Mouse (Mus musculus) hindbrain, postnatal 0 days (tissue): ENCODE data around the gene Clpb. TPM values are rescaled to one million over a fixed set of nuclear protein-coding genes. Genes with fewer than 3 reads are reported as not detected.

Experiments
- ATAC-seq: fragments of 200-750 bp; cut with Nextera tagmentation; 2 replicates; pipeline ENCODE4 v1.8.0; 2017; ENCODE audit warnings: mild to moderate bottlenecking, moderate TSS enrichment, moderate library complexity
- DNase-seq: peaks from one replicate; pipeline ENCODE4 v3.0.0-alpha.2; 2015; ENCODE audit warnings: low spot score
- H3K27ac ChIP-seq: fragments of 300-500 bp; sonication (generic); 2 replicates; pipeline ENCODE4 v1.5.1; 2014; ENCODE audit warnings: mild to moderate bottlenecking
- H3K27me3 ChIP-seq: fragments of 300-500 bp; sonication (generic); 2 replicates; pipeline ENCODE4 v1.6.1; 2014; ENCODE audit warnings: low read length, mixed read lengths; ENCODE audit not compliant: insufficient read depth
- H3K36me3 ChIP-seq: fragments of 300-500 bp; sonication (generic); 2 replicates; pipeline ENCODE4 v1.6.1; 2014; ENCODE audit warnings: low read length, mixed read lengths; ENCODE audit not compliant: insufficient read depth
- H3K4me1 ChIP-seq: fragments of 300-500 bp; sonication (generic); 2 replicates; pipeline ENCODE4 v1.6.1; 2014; ENCODE audit warnings: antibody characterized with exemption, low read length, mixed read lengths; ENCODE audit not compliant: insufficient read depth
- H3K4me2 ChIP-seq: fragments of 300-500 bp; sonication (generic); 2 replicates; pipeline ENCODE4 v1.6.1; 2014; ENCODE audit warnings: low read depth, mild to moderate bottlenecking, low read length, moderate library complexity, mixed read lengths
- H3K4me3 ChIP-seq: fragments of 300-500 bp; sonication (generic); 2 replicates; pipeline ENCODE4 v1.5.1; 2014; ENCODE audit warnings: low read length
- H3K9ac ChIP-seq: fragments of 300-500 bp; sonication (generic); replicated peaks from 2 replicates; pipeline ENCODE4 v1.6.1; 2014; ENCODE audit warnings: mild to moderate bottlenecking, low read length, moderate library complexity, mixed read lengths
- H3K9me3 ChIP-seq: fragments of 300-500 bp; sonication (generic); 2 replicates; pipeline ENCODE4 v1.6.1; 2016; ENCODE audit warnings: low read length, mixed read lengths
- CTCF ChIP-seq: IDR thresholded peaks from 2 replicates; pipeline ENCODE4 v1.5.1; 2016; ENCODE audit warnings: antibody characterized with exemption, control low read depth, low read depth
- WGBS: fragments of 180-500 bp; shearing (Covaris S2); extraction: QIAGEN DNeasy Blood & Tissue Kit; methylation state at CpG from one replicate; pipeline ENCODE4 v1.1.7; 2014; 5-methylcytosine and 5-hydroxymethylcytosine counted together
- polyA plus RNA-seq: library from polyadenylated mRNA; unstranded; fragments of >200 nt; fragmentation: Nextera tagmentation; extraction: Ambion mirVana; gene quantifications from 2 replicates; pipeline ENCODE4 v1.2.1, GENCODE M21; 2015
- total RNA-seq: library from RNA; depleted of rRNA; stranded (reverse); fragments of >200 nt; gene quantifications from 2 replicates; pipeline ENCODE4 v1.2.3, GENCODE M21; 2014

Gene Clpb
- total and polyA plus RNA-seq, 2 experiments from 2014 or later = 36.6 to 67.4 TPM

DNA sequence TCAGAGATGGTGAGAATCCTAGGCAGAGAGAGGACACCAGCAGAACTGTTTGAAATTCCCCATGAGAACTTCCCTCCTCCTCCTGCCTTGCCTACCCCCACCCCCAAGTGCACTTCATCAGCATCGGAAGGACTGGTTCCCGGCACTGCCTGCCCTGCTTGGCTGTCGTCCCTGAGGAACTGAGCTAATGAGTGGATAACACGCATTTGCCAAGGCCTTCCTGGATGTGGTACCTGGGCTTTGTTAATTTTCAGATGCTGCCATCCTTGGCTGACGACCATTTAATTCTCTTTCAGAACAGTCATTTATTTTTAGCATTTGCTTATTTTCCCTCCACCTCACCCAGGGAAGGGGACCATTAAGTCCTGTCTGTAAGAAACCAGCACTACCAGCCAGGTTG, 32.0 kb downstream of the Clpb start:
- WGBS = 42% methylated on average over 5 of the region's 5 CpGs
- H3K9ac ChIP-seq = no peak overlapping the region
- H3K9me3 ChIP-seq = no peaks in the 10 kb centered on the region
- H3K4me2 ChIP-seq = no peak overlapping the region
- H3K36me3 ChIP-seq = no peaks in the 10 kb centered on the region
- no peak overlapping the region for H3K27ac ChIP-seq
- DNase-seq = no peak
- no peak for TF ChIP-seq CTCF
- H3K4me1 ChIP-seq = 0 out of 2 replicates have a peak, but pooled peaks cover 6% of the 10 kb centered on the region
- H3K27me3 ChIP-seq = no peaks in the 10 kb centered on the region
- H3K4me3 ChIP-seq = no peak overlapping the region
- no peak for ATAC-seq

DNA sequence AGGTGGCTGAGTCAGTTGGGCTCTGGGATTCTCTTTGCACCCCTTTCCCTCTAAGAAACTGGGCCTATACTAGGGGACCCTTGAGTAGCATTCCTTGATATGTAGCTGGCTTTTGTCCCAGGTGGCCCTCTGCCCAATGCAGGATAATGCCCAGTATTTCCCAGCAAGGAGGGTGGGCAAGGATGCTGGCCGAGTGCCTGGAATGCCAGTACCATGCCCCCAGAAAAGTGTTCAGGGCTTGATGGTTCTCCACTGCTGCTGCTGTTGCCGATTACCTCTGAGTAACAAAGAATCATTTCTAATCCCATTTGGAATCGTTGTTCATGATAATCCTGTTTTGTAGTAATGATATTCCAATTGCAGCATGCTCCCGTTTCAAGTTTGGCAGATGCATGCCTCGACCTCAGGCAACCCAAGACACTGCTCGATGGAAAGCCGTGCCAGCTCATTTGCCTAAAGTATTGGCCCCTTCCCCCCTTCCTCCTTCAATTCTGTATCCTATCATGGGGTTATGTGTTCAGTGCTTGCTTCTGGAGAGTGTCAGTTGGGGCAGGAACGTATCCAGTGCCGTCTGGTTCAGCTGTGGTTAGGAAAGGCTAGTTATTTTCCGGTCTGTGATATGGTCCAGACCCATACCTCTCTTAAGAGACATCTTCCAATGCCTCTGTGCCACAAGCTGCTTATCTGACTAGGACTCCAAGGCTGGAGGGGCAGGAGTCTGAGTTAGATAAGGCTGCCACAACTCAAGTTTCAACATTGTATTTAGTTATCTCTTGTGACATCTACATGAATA, 33.7 kb downstream of the Clpb start:
- DNase-seq (peak; percentile 63), ATAC-seq (peak; percentile 49)
- no peaks in the 10 kb centered on the region for H3K27me3 ChIP-seq
- H3K27ac ChIP-seq = no peak overlapping the region
- no peaks in the 10 kb centered on the region for H3K36me3 ChIP-seq
- TF ChIP-seq CTCF = no peak
- WGBS = 34% methylated on average over 10 of the region's 10 CpGs
- no peak overlapping the region for H3K4me3 ChIP-seq
- 0 out of 2 replicates have a peak, but pooled peaks cover 6% of the 10 kb centered on the region for H3K4me1 ChIP-seq
- no peak overlapping the region for H3K9ac ChIP-seq
- H3K9me3 ChIP-seq = no peaks in the 10 kb centered on the region
- no peak overlapping the region for H3K4me2 ChIP-seq

DNA sequence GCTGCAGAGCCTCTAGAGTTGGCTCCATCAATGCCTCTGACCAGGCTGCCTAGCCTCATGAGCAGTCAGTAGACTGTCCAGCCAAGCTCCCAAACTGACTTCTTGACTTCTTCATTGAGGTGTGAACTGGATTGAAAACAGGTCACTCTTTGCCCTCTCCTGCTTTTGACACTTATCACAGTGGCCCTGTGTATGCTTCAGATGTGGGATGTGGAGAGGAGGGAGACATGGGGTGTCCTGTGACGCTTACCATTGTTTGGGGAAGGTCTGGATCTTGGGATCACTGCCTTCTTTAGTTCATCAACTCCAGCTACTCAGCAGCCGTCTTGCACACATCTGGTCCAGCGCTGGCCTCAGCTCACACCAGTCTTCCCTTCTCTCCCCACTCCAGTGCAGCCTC, 36.9 kb downstream of the Clpb start:
- Histone ChIP-seq H3K9ac (no peak overlapping the region), H3K4me1 (0 out of 2 replicates have a peak, but pooled peaks cover 6% of the 10 kb centered on the region), H3K36me3 (no peaks in the 10 kb centered on the region), H3K27ac (no peak overlapping the region), H3K4me2 (no peak overlapping the region), H3K27me3 (no peaks in the 10 kb centered on the region), H3K9me3 (no peaks in the 10 kb centered on the region), H3K4me3 (no peak overlapping the region)
- TF ChIP-seq CTCF = no peak
- WGBS = 71% methylated on average over 3 of the region's 3 CpGs
- DNase-seq (no peak), ATAC-seq (no peak)

DNA sequence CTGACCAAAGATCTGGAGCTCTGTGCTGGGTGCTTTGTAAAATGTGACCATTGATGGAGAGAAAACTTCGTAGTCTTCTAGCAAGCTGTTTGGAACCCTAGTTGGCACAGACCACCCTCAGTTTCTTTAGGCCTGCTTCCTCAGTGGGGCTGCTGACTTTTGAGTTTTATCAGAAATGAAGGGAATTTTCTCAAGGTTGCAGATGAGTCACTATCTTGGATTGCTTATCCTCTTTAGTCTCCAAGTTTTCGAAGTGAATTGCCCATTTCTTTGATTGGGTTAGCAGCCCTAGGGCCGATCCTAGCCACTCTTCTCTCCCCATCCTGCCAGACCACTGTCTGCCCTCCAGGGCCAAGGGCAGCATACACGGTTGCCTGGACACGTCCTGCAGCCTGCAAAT, 39.3 kb downstream of the Clpb start:
- H3K9me3 ChIP-seq = no peaks in the 10 kb centered on the region
- no peaks in the 10 kb centered on the region for H3K4me1 ChIP-seq
- no peak overlapping the region for H3K4me3 ChIP-seq
- WGBS = 79% methylated on average over 5 of the region's 5 CpGs
- H3K9ac ChIP-seq = no peak overlapping the region
- no peaks in the 10 kb centered on the region for H3K27me3 ChIP-seq
- ATAC-seq (no peak), DNase-seq (no peak)
- no peak overlapping the region for H3K27ac ChIP-seq
- H3K36me3 ChIP-seq = no peaks in the 10 kb centered on the region
- no peak overlapping the region for H3K4me2 ChIP-seq
- no peak for TF ChIP-seq CTCF

DNA sequence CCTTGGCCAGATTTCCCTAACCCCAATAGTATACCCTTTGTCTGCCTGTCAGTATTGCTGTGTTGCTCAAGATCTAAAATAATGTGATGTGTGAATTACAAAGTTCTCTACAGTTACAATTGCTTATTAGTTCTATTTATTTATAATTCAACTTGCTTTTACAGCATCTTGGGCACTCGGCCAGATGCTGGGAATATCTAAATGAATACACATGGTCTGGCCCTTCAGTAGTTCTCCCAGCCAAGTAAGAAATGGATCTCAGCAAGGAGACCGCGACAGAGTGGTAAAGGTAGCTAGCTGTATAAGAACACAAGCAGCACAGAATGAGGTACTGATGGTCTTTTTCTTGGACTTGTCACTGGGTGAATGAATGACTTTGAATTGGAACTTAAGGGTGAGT, 46.2 kb downstream of the Clpb start:
- H3K36me3 ChIP-seq = no peaks in the 10 kb centered on the region
- WGBS = 88% methylated on average over 3 of the region's 3 CpGs
- H3K27ac ChIP-seq = no peak overlapping the region
- no peak for DNase-seq
- no peak overlapping the region for H3K4me2 ChIP-seq
- H3K9ac ChIP-seq = no peak overlapping the region
- no peak for TF ChIP-seq CTCF
- H3K9me3 ChIP-seq = no peaks in the 10 kb centered on the region
- no peak for ATAC-seq
- H3K27me3 ChIP-seq = no peaks in the 10 kb centered on the region
- H3K4me1 ChIP-seq = no peaks in the 10 kb centered on the region
- no peak overlapping the region for H3K4me3 ChIP-seq

DNA sequence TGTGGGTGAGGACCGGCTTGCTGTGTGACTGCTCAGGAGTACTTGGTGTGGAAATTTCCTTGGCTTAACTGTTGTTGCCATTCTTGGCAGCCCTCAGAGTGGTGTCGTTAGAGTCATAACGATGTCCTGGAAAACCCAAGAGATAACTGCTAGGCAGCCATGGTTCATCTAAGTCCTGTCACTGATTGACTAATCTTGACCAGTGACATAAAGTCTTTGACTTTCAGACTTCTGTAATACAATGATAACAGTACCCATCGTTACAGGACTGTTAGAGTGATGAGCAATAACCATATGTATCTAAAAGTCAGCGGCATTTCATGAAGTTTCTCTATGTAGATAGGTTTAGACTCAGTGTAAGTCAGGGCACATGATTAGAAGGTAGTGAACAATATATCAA, 46.8 kb downstream of the Clpb start:
- Histone ChIP-seq H3K9ac (no peak overlapping the region), H3K36me3 (no peaks in the 10 kb centered on the region), H3K27me3 (no peaks in the 10 kb centered on the region), H3K4me3 (no peak overlapping the region), H3K9me3 (no peaks in the 10 kb centered on the region), H3K27ac (no peak overlapping the region), H3K4me1 (no peaks in the 10 kb centered on the region), H3K4me2 (no peak overlapping the region)
- DNase-seq (no peak), ATAC-seq (no peak)
- 93% methylated on average over 5 of the region's 5 CpGs for WGBS
- TF ChIP-seq CTCF = no peak

DNA sequence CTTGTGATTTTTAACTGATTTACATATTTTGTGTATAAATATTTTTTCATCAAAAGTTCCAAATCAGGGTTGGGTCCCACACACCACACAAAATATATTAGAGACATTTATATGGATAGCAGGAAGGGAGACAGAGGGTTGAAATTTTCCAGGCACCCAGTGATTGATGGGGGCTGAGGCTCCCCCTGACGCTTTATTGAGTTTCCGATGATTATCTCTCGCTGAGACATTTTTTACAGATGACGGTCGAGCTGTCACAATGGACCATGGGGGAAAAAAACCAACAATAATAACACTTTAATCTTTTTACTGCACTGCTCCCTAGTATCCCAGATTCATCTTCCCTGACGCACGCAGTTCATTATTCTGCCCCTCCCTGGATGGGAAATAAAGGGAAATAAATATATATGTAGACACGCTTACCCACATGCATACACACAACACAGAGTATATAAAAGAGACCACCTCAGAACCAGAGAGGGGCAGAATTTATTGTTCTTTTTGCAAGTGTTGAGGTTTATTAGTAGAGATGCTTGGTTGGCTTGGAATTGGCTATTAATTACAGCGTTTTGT, 50.5 kb downstream of the Clpb start:
- Histone ChIP-seq H3K9me3 (no peaks in the 10 kb centered on the region), H3K4me3 (no peak overlapping the region), H3K4me1 (no peaks in the 10 kb centered on the region), H3K27ac (no peak overlapping the region), H3K9ac (no peak overlapping the region), H3K27me3 (no peaks in the 10 kb centered on the region), H3K4me2 (no peak overlapping the region), H3K36me3 (no peaks in the 10 kb centered on the region)
- WGBS = 72% methylated on average over 9 of the region's 9 CpGs
- no peak for TF ChIP-seq CTCF
- DNase-seq (no peak), ATAC-seq (no peak)
